Mouse (Mus musculus) neural tube, embryonic 15.5 days (tissue): ENCODE results near the gene Rcn1. TPM values are rescaled to one million over a fixed set of nuclear protein-coding genes. Genes with fewer than 3 reads are reported as not detected.

Experiments used
- ATAC-seq: fragments of 200-750 bp; cut with Nextera tagmentation; 2 replicates; pipeline ENCODE4 v1.8.0; 2017; ENCODE audit warnings: mild to moderate bottlenecking, moderate TSS enrichment, moderate library complexity; ENCODE audit not compliant: low FRiP score
- H3K27ac ChIP-seq: fragments of 300-500 bp; sonication (generic); replicated peaks from 2 replicates; pipeline ENCODE4 v1.5.1; 2015; ENCODE audit warnings: mild to moderate bottlenecking, inconsistent platforms
- H3K27me3 ChIP-seq: fragments of 300-500 bp; sonication (generic); replicated peaks from 2 replicates; pipeline ENCODE4 v1.6.1; 2015; ENCODE audit warnings: inconsistent platforms
- H3K36me3 ChIP-seq: fragments of 300-500 bp; sonication (generic); 2 replicates; pipeline ENCODE4 v1.6.1; 2015; ENCODE audit warnings: inconsistent platforms
- H3K4me1 ChIP-seq: fragments of 300-500 bp; sonication (generic); 2 replicates; pipeline ENCODE4 v1.6.1; 2015; ENCODE audit warnings: inconsistent platforms
- H3K4me2 ChIP-seq: fragments of 300-500 bp; sonication (generic); 2 replicates; pipeline ENCODE4 v1.6.1; 2015; ENCODE audit warnings: inconsistent platforms, mild to moderate bottlenecking, moderate library complexity
- H3K4me3 ChIP-seq: fragments of 300-500 bp; sonication (generic); replicated peaks from 2 replicates; pipeline ENCODE4 v1.5.1; 2015; ENCODE audit warnings: mild to moderate bottlenecking, inconsistent platforms
- H3K9ac ChIP-seq: fragments of 300-500 bp; sonication (generic); replicated peaks from 2 replicates; pipeline ENCODE4 v1.6.1; 2015; ENCODE audit warnings: mild to moderate bottlenecking, inconsistent platforms
- H3K9me3 ChIP-seq: fragments of 300-500 bp; sonication (generic); replicated peaks from 2 replicates; pipeline ENCODE4 v1.6.1; 2016; ENCODE audit warnings: inconsistent platforms
- WGBS: fragments of 180-500 bp; shearing (Covaris S2); methylation state at CpG from one replicate; pipeline ENCODE4 v1.1.7; 2015; ENCODE audit warnings: mixed read lengths; 5-methylcytosine and 5-hydroxymethylcytosine counted together
- polyA plus RNA-seq: library from polyadenylated mRNA; unstranded; fragments of >200 nt; fragmentation: Nextera tagmentation; extraction: Ambion mirVana; gene quantifications from 2 replicates; pipeline ENCODE4 v1.2.1, GENCODE M21; 2015

The Rcn1 gene
- polyA plus RNA-seq, 1 experiment from 2014 or later = 73.5 TPM

GRCm38 (mm10) chr2:105373658-105374057, 25.5 kb downstream of the Rcn1 start:
- Histone ChIP-seq H3K9me3 (no peaks in the 10 kb centered on the region), H3K9ac (no peak overlapping the region), H3K27ac (no peak overlapping the region), H3K4me1 (peaks cover 9% of the 10 kb centered on the region), H3K4me2 (no peak overlapping the region), H3K27me3 (peaks cover 9% of the 10 kb centered on the region; the same call in 1 of the 2 replicates), H3K4me3 (no peak overlapping the region), H3K36me3 (no peaks in the 10 kb centered on the region)
- no peak for ATAC-seq
- WGBS = 89% methylated on average over 11 of the region's 11 CpGs

GRCm38 (mm10) chr2:105372727-105373126, 26.4 kb downstream of the Rcn1 start:
- no peak overlapping the region for H3K4me2 ChIP-seq
- no peak overlapping the region for H3K27ac ChIP-seq
- no peaks in the 10 kb centered on the region for H3K36me3 ChIP-seq
- ATAC-seq = no peak
- no peak overlapping the region for H3K9ac ChIP-seq
- H3K4me3 ChIP-seq = no peak overlapping the region
- H3K4me1 ChIP-seq = peaks cover 9% of the 10 kb centered on the region
- peaks cover 9% of the 10 kb centered on the region; the same call in 1 of the 2 replicates for H3K27me3 ChIP-seq
- WGBS = 84% methylated on average over 5 of the region's 5 CpGs
- H3K9me3 ChIP-seq = no peaks in the 10 kb centered on the region

GRCm38 (mm10) chr2:105372156-105372555, 27.0 kb downstream of the Rcn1 start:
- WGBS = 92% methylated on average over 6 of the region's 6 CpGs
- Histone ChIP-seq H3K27ac (no peak overlapping the region), H3K4me3 (no peak overlapping the region), H3K9me3 (no peaks in the 10 kb centered on the region), H3K9ac (no peak overlapping the region), H3K36me3 (no peaks in the 10 kb centered on the region), H3K4me1 (peaks cover 9% of the 10 kb centered on the region), H3K27me3 (peaks cover 9% of the 10 kb centered on the region; the same call in 1 of the 2 replicates), H3K4me2 (no peak overlapping the region)
- no peak for ATAC-seq

GRCm38 (mm10) chr2:105370698-105371097, 28.4 kb downstream of the Rcn1 start:
- peak; percentile 72; the same call in 1 of the 2 replicates for ATAC-seq
- WGBS = 17% methylated on average over 14 of the region's 14 CpGs
- Histone ChIP-seq H3K36me3 (no peaks in the 10 kb centered on the region), H3K4me1 (peaks cover 9% of the 10 kb centered on the region), H3K4me2 (peak overlapping the region; percentile 56), H3K9me3 (no peaks in the 10 kb centered on the region), H3K4me3 (peak overlapping the region; percentile 24), H3K27me3 (peaks cover 9% of the 10 kb centered on the region; the same call in 1 of the 2 replicates), H3K9ac (no peak overlapping the region; the same call in 1 of the 2 replicates), H3K27ac (0 out of 2 replicates have a peak overlapping the region, but pooled peaks have one; percentile 29)

- H3K27ac ChIP-seq = 0 out of 2 replicates have a peak overlapping the region, but pooled peaks have one; percentile 29
- H3K9ac ChIP-seq = peak overlapping the region; percentile 23; the same call in 1 of the 2 replicates
- peak overlapping the region; percentile 56 for H3K4me2 ChIP-seq
- H3K27me3 ChIP-seq = peaks cover 9% of the 10 kb centered on the region; the same call in 1 of the 2 replicates
- peak; percentile 40; the same call in 1 of the 2 replicates for ATAC-seq
- peak overlapping the region; percentile 24 for H3K4me3 ChIP-seq
- 3% methylated on average over 10 of the region's 10 CpGs for WGBS
- no peaks in the 10 kb centered on the region for H3K9me3 ChIP-seq
- peaks cover 9% of the 10 kb centered on the region for H3K4me1 ChIP-seq
- no peaks in the 10 kb centered on the region for H3K36me3 ChIP-seq
Measured at GRCm38 (mm10) chr2:105370240-105370639, 28.9 kb downstream of the Rcn1 start.

- Histone ChIP-seq H3K4me2 (no peak overlapping the region), H3K36me3 (no peaks in the 10 kb centered on the region), H3K4me1 (peaks cover 9% of the 10 kb centered on the region), H3K9ac (no peak overlapping the region), H3K27me3 (no peaks in the 10 kb centered on the region), H3K9me3 (no peaks in the 10 kb centered on the region), H3K4me3 (no peak overlapping the region), H3K27ac (no peak overlapping the region)
- WGBS = 32% methylated on average over 4 of the region's 4 CpGs
- ATAC-seq = no peak
Measured at GRCm38 (mm10) chr2:105367623-105368022, 31.5 kb downstream of the Rcn1 start.

- 89% methylated on average over 3 of the region's 3 CpGs for WGBS
- Histone ChIP-seq H3K4me3 (no peak overlapping the region), H3K4me1 (peaks cover 6% of the 10 kb centered on the region), H3K36me3 (no peaks in the 10 kb centered on the region), H3K27ac (no peak overlapping the region), H3K9ac (no peak overlapping the region), H3K27me3 (no peaks in the 10 kb centered on the region; the same call in 1 of the 2 replicates), H3K4me2 (no peak overlapping the region), H3K9me3 (no peaks in the 10 kb centered on the region)
- no peak for ATAC-seq
Measured at GRCm38 (mm10) chr2:105358040-105358439, 41.1 kb downstream of the Rcn1 start.

GRCm38 (mm10) chr2:105356791-105357190, 42.3 kb downstream of the Rcn1 start:
- no peaks in the 10 kb centered on the region for H3K9me3 ChIP-seq
- no peak for ATAC-seq
- H3K4me2 ChIP-seq = no peak overlapping the region
- H3K36me3 ChIP-seq = no peaks in the 10 kb centered on the region
- peaks cover 6% of the 10 kb centered on the region for H3K4me1 ChIP-seq
- 45% methylated on average over 5 of the region's 5 CpGs for WGBS
- no peaks in the 10 kb centered on the region; the same call in 1 of the 2 replicates for H3K27me3 ChIP-seq
- H3K27ac ChIP-seq = no peak overlapping the region
- no peak overlapping the region for H3K9ac ChIP-seq
- H3K4me3 ChIP-seq = no peak overlapping the region

GRCm38 (mm10) chr2:105348886-105349285, 50.2 kb downstream of the Rcn1 start:
- no peak overlapping the region for H3K9ac ChIP-seq
- H3K4me3 ChIP-seq = no peak overlapping the region
- H3K27me3 ChIP-seq = peaks cover 6% of the 10 kb centered on the region; the same call in 1 of the 2 replicates
- no peak overlapping the region for H3K27ac ChIP-seq
- 54% methylated on average over 6 of the region's 6 CpGs for WGBS
- H3K4me1 ChIP-seq = peaks cover 5% of the 10 kb centered on the region; the same call in 1 of the 2 replicates
- H3K4me2 ChIP-seq = no peak overlapping the region
- H3K9me3 ChIP-seq = no peaks in the 10 kb centered on the region
- no peak for ATAC-seq
- H3K36me3 ChIP-seq = no peaks in the 10 kb centered on the region

- WGBS = 71% methylated on average over 3 of the region's 3 CpGs
- H3K9ac ChIP-seq = no peak overlapping the region
- no peak overlapping the region for H3K4me2 ChIP-seq
- no peak for ATAC-seq
- H3K4me3 ChIP-seq = no peak overlapping the region
- 0 out of 2 replicates have a peak, but pooled peaks cover 7% of the 10 kb centered on the region for H3K27me3 ChIP-seq
- no peaks in the 10 kb centered on the region for H3K36me3 ChIP-seq
- H3K4me1 ChIP-seq = peaks cover 16% of the 10 kb centered on the region
- H3K27ac ChIP-seq = no peak overlapping the region
- H3K9me3 ChIP-seq = no peaks in the 10 kb centered on the region
Measured at GRCm38 (mm10) chr2:105339993-105340392, 59.1 kb downstream of the Rcn1 start.

- WGBS = 17% methylated on average over 8 of the region's 8 CpGs
- H3K4me2 ChIP-seq = no peak overlapping the region
Measured at GRCm38 (mm10) chr2:105337171-105337875, 61.8 kb downstream of the Rcn1 start.

More at GRCm38 (mm10) chr2:105337171-105337875, 61.8 kb downstream of the Rcn1 start:
- H3K27me3 ChIP-seq = peaks cover 7% of the 10 kb centered on the region; the same call in 1 of the 2 replicates
- H3K9ac ChIP-seq = no peak overlapping the region
- H3K27ac ChIP-seq = no peak overlapping the region
- no peaks in the 10 kb centered on the region for H3K9me3 ChIP-seq
- peaks cover 27% of the 10 kb centered on the region for H3K4me1 ChIP-seq
- H3K4me3 ChIP-seq = no peak overlapping the region
- no peak for ATAC-seq
- no peaks in the 10 kb centered on the region for H3K36me3 ChIP-seq
